Mouse (Mus musculus): ENCODE results near the gene Rdh9. TPM values are rescaled to one million over a fixed set of nuclear protein-coding genes. Genes with fewer than 3 reads are reported as not detected.
"Not testable (repeated sequence)": the region's sequence is repeated elsewhere in the genome, so short reads cannot be mapped to it uniquely, and the experiment has no call there.

Rdh9 gene
- total RNA-seq, 1 experiment: 0.27 TPM

GRCm38 (mm10) chr10:127759181-127760110 lies 16.7 kb upstream of the Rdh9 start, which contains the start of the genes Rdh1 and Rdh16f1:
Gene Rdh1 (plus strand): TSS chr10:127759721.
Gene Rdh16f1 (plus strand): TSS chr10:127759787.
- no peak for DNase-seq (ENCODE audit: low read depth, low spot score)
- TF ChIP-seq ZC3H11A (IDR thresholded peaks at IDR 0.05; ENCODE audit: borderline replicate concordance, low read depth, low read length) (no peak), HCFC1 (IDR thresholded peaks at IDR 0.05; ENCODE audit: borderline replicate concordance, insufficient read depth, low read length) (no peak), CHD2 (IDR thresholded peaks at IDR 0.05; ENCODE audit: low read depth, low read length) (no peak), ZNF384 (IDR thresholded peaks at IDR 0.05; ENCODE audit: low read depth, low read length) (no peak), MAFK (IDR thresholded peaks at IDR 0.05; ENCODE audit: insufficient read depth, low read depth, low read length) (no peak)
- H3K4me3 ChIP-seq (ENCODE audit: insufficient read depth in 1 of 2, low read depth in 1 of 2, low read length in 2 of 2, poor library complexity in 1 of 2, severe bottlenecking in 1 of 2): no peak within 1 kb of the TSS
- H3K9me3 ChIP-seq (ENCODE audit: control insufficient read depth, insufficient read depth, low read depth, low read length): no peaks in the 10 kb centered on the region
- no peak within 1 kb of the TSS for H3K27ac ChIP-seq (ENCODE audit: insufficient read depth, low read depth, low read length, poor library complexity, severe bottlenecking)
- H3K4me1 ChIP-seq (ENCODE audit: control insufficient read depth in 2 of 2, insufficient read depth in 2 of 2, low read length in 2 of 2, poor library complexity in 1 of 2): no peaks in the 10 kb centered on the region; a peak in 1 of 4 replicates
- no peaks in the 10 kb centered on the region for H3K36me3 ChIP-seq (ENCODE audit: control insufficient read depth, insufficient read depth, low read length, poor library complexity, severe bottlenecking)
- H3K9ac ChIP-seq (ENCODE audit: insufficient read depth, low read depth, low read length, poor library complexity, severe bottlenecking): no peak within 1 kb of the TSS
- in situ Hi-C loops (cut with MboI; ENCODE audit: low sequenced_read_pairs in 2 of 2, unreplicated experiment in 2 of 2): no loop called here

GRCm38 (mm10) chr10:127762926-127763325 lies 13.3 kb upstream of the Rdh9 start:
- in situ Hi-C loops (cut with MboI; ENCODE audit: low sequenced_read_pairs in 2 of 2, unreplicated experiment in 2 of 2); H3K27ac ChIP-seq (ENCODE audit: insufficient read depth, low read depth, low read length, poor library complexity, severe bottlenecking); H3K9me3 ChIP-seq (ENCODE audit: control insufficient read depth, insufficient read depth, low read depth, low read length); DNase-seq (ENCODE audit: low read depth, low spot score); H3K4me1 ChIP-seq (ENCODE audit: control insufficient read depth in 2 of 2, insufficient read depth in 2 of 2, low read length in 2 of 2, poor library complexity in 1 of 2); H3K4me3 ChIP-seq (ENCODE audit: insufficient read depth in 1 of 2, low read depth in 1 of 2, low read length in 2 of 2, poor library complexity in 1 of 2, severe bottlenecking in 1 of 2); H3K9ac ChIP-seq (ENCODE audit: insufficient read depth, low read depth, low read length, poor library complexity, severe bottlenecking); H3K36me3 ChIP-seq (ENCODE audit: control insufficient read depth, insufficient read depth, low read length, poor library complexity, severe bottlenecking): not testable (repeated sequence)

GRCm38 (mm10) chr10:127763914-127764680 lies 12.1 kb upstream of the Rdh9 start:
- no peak overlapping the region for H3K4me3 ChIP-seq (ENCODE audit: insufficient read depth in 1 of 2, low read depth in 1 of 2, low read length in 2 of 2, poor library complexity in 1 of 2, severe bottlenecking in 1 of 2)
- H3K4me1 ChIP-seq (ENCODE audit: control insufficient read depth in 2 of 2, insufficient read depth in 2 of 2, low read length in 2 of 2, poor library complexity in 1 of 2): no peaks in the 10 kb centered on the region; a peak in 1 of 4 replicates
- H3K9me3 ChIP-seq (ENCODE audit: control insufficient read depth, insufficient read depth, low read depth, low read length): no peaks in the 10 kb centered on the region
- no peaks in the 10 kb centered on the region for H3K36me3 ChIP-seq (ENCODE audit: control insufficient read depth, insufficient read depth, low read length, poor library complexity, severe bottlenecking)
- TF ChIP-seq MAFK (IDR thresholded peaks at IDR 0.05; ENCODE audit: insufficient read depth, low read depth, low read length) (no peak), CHD2 (IDR thresholded peaks at IDR 0.05; ENCODE audit: low read depth, low read length) (no peak), ZC3H11A (IDR thresholded peaks at IDR 0.05; ENCODE audit: borderline replicate concordance, low read depth, low read length) (no peak), ZNF384 (IDR thresholded peaks at IDR 0.05; ENCODE audit: low read depth, low read length) (no peak), HCFC1 (IDR thresholded peaks at IDR 0.05; ENCODE audit: borderline replicate concordance, insufficient read depth, low read length) (no peak)
- in situ Hi-C loops (cut with MboI; ENCODE audit: low sequenced_read_pairs in 2 of 2, unreplicated experiment in 2 of 2): no loop called here
- no peak overlapping the region for H3K27ac ChIP-seq (ENCODE audit: insufficient read depth, low read depth, low read length, poor library complexity, severe bottlenecking)
- no peak overlapping the region for H3K9ac ChIP-seq (ENCODE audit: insufficient read depth, low read depth, low read length, poor library complexity, severe bottlenecking)
- DNase-seq (ENCODE audit: low read depth, low spot score): no peak

- in situ Hi-C loops (cut with MboI; ENCODE audit: low sequenced_read_pairs in 2 of 2, unreplicated experiment in 2 of 2): no loop called here
- no peak for TF ChIP-seq CHD2 (IDR thresholded peaks at IDR 0.05; ENCODE audit: low read depth, low read length)
- TF ChIP-seq MAFK (IDR thresholded peaks at IDR 0.05; ENCODE audit: insufficient read depth, low read depth, low read length): no peak
- no peak for TF ChIP-seq ZNF384 (IDR thresholded peaks at IDR 0.05; ENCODE audit: low read depth, low read length)
- no peak for TF ChIP-seq ZC3H11A (IDR thresholded peaks at IDR 0.05; ENCODE audit: borderline replicate concordance, low read depth, low read length)
- TF ChIP-seq HCFC1 (IDR thresholded peaks at IDR 0.05; ENCODE audit: borderline replicate concordance, insufficient read depth, low read length): no peak
- H3K36me3 ChIP-seq (ENCODE audit: control insufficient read depth, insufficient read depth, low read length, poor library complexity, severe bottlenecking): no peaks in the 10 kb centered on the region
- H3K9me3 ChIP-seq (ENCODE audit: control insufficient read depth, insufficient read depth, low read depth, low read length): no peaks in the 10 kb centered on the region
- H3K9ac ChIP-seq (ENCODE audit: insufficient read depth, low read depth, low read length, poor library complexity, severe bottlenecking): no peak overlapping the region
- no peak overlapping the region for H3K4me3 ChIP-seq (ENCODE audit: insufficient read depth in 1 of 2, low read depth in 1 of 2, low read length in 2 of 2, poor library complexity in 1 of 2, severe bottlenecking in 1 of 2)
- no peak for DNase-seq (ENCODE audit: low read depth, low spot score)
- H3K27ac ChIP-seq (ENCODE audit: insufficient read depth, low read depth, low read length, poor library complexity, severe bottlenecking): no peak overlapping the region
- no peaks in the 10 kb centered on the region; a peak in 1 of 4 replicates for H3K4me1 ChIP-seq (ENCODE audit: control insufficient read depth in 2 of 2, insufficient read depth in 2 of 2, low read length in 2 of 2, poor library complexity in 1 of 2)
These were observed 9.6 kb upstream of the Rdh9 start for GRCm38 (mm10) chr10:127766564-127766963.

- H3K36me3 ChIP-seq (ENCODE audit: control insufficient read depth, insufficient read depth, low read length, poor library complexity, severe bottlenecking); in situ Hi-C loops (cut with MboI; ENCODE audit: low sequenced_read_pairs in 2 of 2, unreplicated experiment in 2 of 2); H3K27ac ChIP-seq (ENCODE audit: insufficient read depth, low read depth, low read length, poor library complexity, severe bottlenecking); DNase-seq (ENCODE audit: low read depth, low spot score); H3K9ac ChIP-seq (ENCODE audit: insufficient read depth, low read depth, low read length, poor library complexity, severe bottlenecking); H3K4me3 ChIP-seq (ENCODE audit: insufficient read depth in 1 of 2, low read depth in 1 of 2, low read length in 2 of 2, poor library complexity in 1 of 2, severe bottlenecking in 1 of 2); H3K4me1 ChIP-seq (ENCODE audit: control insufficient read depth in 2 of 2, insufficient read depth in 2 of 2, low read length in 2 of 2, poor library complexity in 1 of 2); H3K9me3 ChIP-seq (ENCODE audit: control insufficient read depth, insufficient read depth, low read depth, low read length): not testable (repeated sequence)
These were observed 6.1 kb downstream of the Rdh9 start for GRCm38 (mm10) chr10:127782321-127782720.

GRCm38 (mm10) chr10:127785411-127785810 lies 9.2 kb downstream of the Rdh9 start:
- H3K9me3 ChIP-seq (ENCODE audit: control insufficient read depth, insufficient read depth, low read depth, low read length); in situ Hi-C loops (cut with MboI; ENCODE audit: low sequenced_read_pairs in 2 of 2, unreplicated experiment in 2 of 2); H3K9ac ChIP-seq (ENCODE audit: insufficient read depth, low read depth, low read length, poor library complexity, severe bottlenecking); H3K4me1 ChIP-seq (ENCODE audit: control insufficient read depth in 2 of 2, insufficient read depth in 2 of 2, low read length in 2 of 2, poor library complexity in 1 of 2); H3K36me3 ChIP-seq (ENCODE audit: control insufficient read depth, insufficient read depth, low read length, poor library complexity, severe bottlenecking); H3K4me3 ChIP-seq (ENCODE audit: insufficient read depth in 1 of 2, low read depth in 1 of 2, low read length in 2 of 2, poor library complexity in 1 of 2, severe bottlenecking in 1 of 2); DNase-seq (ENCODE audit: low read depth, low spot score); H3K27ac ChIP-seq (ENCODE audit: insufficient read depth, low read depth, low read length, poor library complexity, severe bottlenecking): not testable (repeated sequence)

All from ES-E14 (cell line).